Mouse (Mus musculus): ENCODE results near the gene Eif5a2. TPM values are rescaled to one million over a fixed set of nuclear protein-coding genes. Genes with fewer than 3 reads are reported as not detected.

Eif5a2 gene
- polyA plus RNA-seq, 1 experiment = 0.48 TPM

GRCm38 (mm10) chr3:28841886-28842649 is 61.0 kb downstream of the Eif5a2 start:
- Histone ChIP-seq H3K4me2 (ENCODE audit: low read depth) (peak overlapping the region; percentile 50), H3K79me2 (ENCODE audit: control insufficient read depth, insufficient read depth) (no peaks in the 10 kb centered on the region), H3K36me3 (ENCODE audit: control insufficient read depth, insufficient read depth) (no peaks in the 10 kb centered on the region), H3K4me3 (no peak overlapping the region), H3K27me3 (ENCODE audit: control insufficient read depth, insufficient read depth, insufficient read length) (no peaks in the 10 kb centered on the region), H3ac (ENCODE audit: control insufficient read depth, insufficient read length) (no peak overlapping the region)
- TF ChIP-seq MAX (IDR thresholded peaks at IDR 0.05; ENCODE audit: low read depth) (no peak), USF1 (IDR thresholded peaks at IDR 0.05; ENCODE audit: low read depth) (no peak), TCF3 (IDR thresholded peaks at IDR 0.05; ENCODE audit: insufficient read length, low read depth) (no peak), MYOD1 (IDR thresholded peaks at IDR 0.05; ENCODE audit: control insufficient read depth in 1 of 3, insufficient read length in 2 of 3, low read depth in 2 of 3) (no peak), MYOG (IDR thresholded peaks at IDR 0.05; ENCODE audit: control insufficient read depth in 1 of 3, insufficient read depth in 1 of 3, insufficient read length in 2 of 3, low read depth in 2 of 3) (no peak), REST (IDR thresholded peaks at IDR 0.05; ENCODE audit: insufficient read depth, insufficient read length) (no peak), CEBPB (IDR thresholded peaks at IDR 0.05; ENCODE audit: insufficient read depth, poor library complexity, severe bottlenecking) (no peak)

DNA sequence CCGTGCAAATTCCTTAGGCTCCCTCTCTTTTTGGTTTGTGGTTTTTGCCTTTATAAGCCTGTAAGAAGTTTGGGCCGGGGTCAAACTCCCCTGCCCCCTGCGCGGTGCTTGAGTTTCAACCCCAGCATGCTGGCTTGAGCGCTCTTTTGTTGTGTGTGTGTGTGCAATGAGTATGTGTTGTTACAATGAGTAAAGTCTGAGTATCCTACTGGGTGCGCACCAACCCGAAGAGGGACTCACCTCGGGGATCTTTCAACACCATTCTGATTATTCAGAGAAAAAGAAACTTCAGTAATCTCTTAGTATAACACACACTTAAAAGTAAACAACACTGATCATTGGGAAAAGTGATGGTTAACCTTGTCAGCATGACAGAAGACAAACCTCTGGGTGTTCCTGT is 62.2 kb downstream of the Eif5a2 start:
- H3K4me3 ChIP-seq = no peak overlapping the region
- H3K79me2 ChIP-seq (ENCODE audit: control insufficient read depth, insufficient read depth) = no peaks in the 10 kb centered on the region
- H3ac ChIP-seq (ENCODE audit: control insufficient read depth, insufficient read length) = no peak overlapping the region
- H3K36me3 ChIP-seq (ENCODE audit: control insufficient read depth, insufficient read depth) = no peaks in the 10 kb centered on the region
- no peaks in the 10 kb centered on the region for H3K27me3 ChIP-seq (ENCODE audit: control insufficient read depth, insufficient read depth, insufficient read length)
- no peak overlapping the region for H3K4me2 ChIP-seq (ENCODE audit: low read depth)
- TF ChIP-seq USF1 (IDR thresholded peaks at IDR 0.05; ENCODE audit: low read depth) = no peak
- no peak for TF ChIP-seq SRF (IDR thresholded peaks at IDR 0.05; ENCODE audit: control insufficient read depth, insufficient read length, low read depth)
- no peak for TF ChIP-seq MYOG (IDR thresholded peaks at IDR 0.05; ENCODE audit: control insufficient read depth in 1 of 3, insufficient read depth in 1 of 3, insufficient read length in 2 of 3, low read depth in 2 of 3)
- no peak for TF ChIP-seq E2F4 (IDR thresholded peaks at IDR 0.05; ENCODE audit: insufficient read depth)
- TF ChIP-seq TCF12 (IDR thresholded peaks at IDR 0.05; ENCODE audit: insufficient read depth, poor library complexity, severe bottlenecking) = no peak
- TF ChIP-seq REST (IDR thresholded peaks at IDR 0.05; ENCODE audit: insufficient read depth, insufficient read length) = no peak
- TF ChIP-seq MYOD1 (IDR thresholded peaks at IDR 0.05; ENCODE audit: control insufficient read depth in 1 of 3, insufficient read length in 2 of 3, low read depth in 2 of 3) = no peak
- TF ChIP-seq TCF3 (IDR thresholded peaks at IDR 0.05; ENCODE audit: insufficient read length, low read depth) = no peak
- TF ChIP-seq POLR2AphosphoS2 (IDR thresholded peaks at IDR 0.05; ENCODE audit: insufficient read length, low read depth) = no peak
- TF ChIP-seq CEBPB (IDR thresholded peaks at IDR 0.05; ENCODE audit: insufficient read depth, poor library complexity, severe bottlenecking) = no peak
- no peak for TF ChIP-seq MAX (IDR thresholded peaks at IDR 0.05; ENCODE audit: low read depth)

GRCm38 (mm10) chr3:28847115-28847514 is 66.0 kb downstream of the Eif5a2 start:
- H3K4me3 ChIP-seq = no peak overlapping the region
- no peak for TF ChIP-seq REST (IDR thresholded peaks at IDR 0.05; ENCODE audit: insufficient read depth, insufficient read length)
- TF ChIP-seq TCF12 (IDR thresholded peaks at IDR 0.05; ENCODE audit: insufficient read depth, poor library complexity, severe bottlenecking) = no peak
- H3K36me3 ChIP-seq (ENCODE audit: control insufficient read depth, insufficient read depth) = no peaks in the 10 kb centered on the region

More at GRCm38 (mm10) chr3:28847115-28847514, 66.0 kb downstream of the Eif5a2 start:
- Histone ChIP-seq H3K79me2 (ENCODE audit: control insufficient read depth, insufficient read depth) (no peaks in the 10 kb centered on the region), H3ac (ENCODE audit: control insufficient read depth, insufficient read length) (no peak overlapping the region), H3K27me3 (ENCODE audit: control insufficient read depth, insufficient read depth, insufficient read length) (no peaks in the 10 kb centered on the region), H3K4me2 (ENCODE audit: low read depth) (no peak overlapping the region)

Other genes with a start within 250 kb of the Eif5a2 start
- gene Slc2a2, start 83.4 kb upstream of the Eif5a2 start, polyA plus RNA-seq (2012; fragmentation: generic; extraction: Trizol) = not detected
- 231 TPM for gene Rpl22l1, start 24.2 kb downstream of the Eif5a2 start, polyA plus RNA-seq (2012; fragmentation: generic; extraction: Trizol)
- gene Gm1527, start 111.3 kb downstream of the Eif5a2 start, polyA plus RNA-seq (2012; fragmentation: generic; extraction: Trizol) = not detected

Measured in myocyte (in vitro differentiated cells).